Mouse (Mus musculus) CH12.LX (cell line): ENCODE measurements around the gene Defb36. TPM values are rescaled to one million over a fixed set of nuclear protein-coding genes. Genes with fewer than 3 reads are reported as not detected.
A peak's percentile ranks its signal among the peaks of the same experiment; 100 is the strongest.

Source experiments
- DNase-seq: peaks from one replicate; pipeline ENCODE4 v3.0.0-alpha.2; 2013; ENCODE audit errors: extremely low read depth
- H3K27ac ChIP-seq: 2 replicates; pipeline ENCODE4 v1.5.1; 2012; ENCODE audit warnings: low read depth, mild to moderate bottlenecking, control low read depth, moderate library complexity; ENCODE audit not compliant: insufficient read depth
- H3K27me3 ChIP-seq: replicated peaks from 2 replicates; pipeline ENCODE3; 2012; ENCODE audit warnings: inconsistent platforms
- H3K36me3 ChIP-seq, 2 experiments: replicated peaks in 1 of 2; 2 replicates each; pipeline versions ENCODE3 to v1.6.1; 2012; ENCODE audit warnings: inconsistent platforms in 1 of 2, low read length in 1 of 2, mild to moderate bottlenecking in 1 of 2, mixed read lengths in 1 of 2, moderate library complexity in 1 of 2; ENCODE audit not compliant: control insufficient read depth in 1 of 2, insufficient read depth in 1 of 2
- H3K4me1 ChIP-seq, 2 experiments: 2 replicates each; pipeline ENCODE4 v1.6.1; 2012; ENCODE audit warnings: inconsistent platforms in 1 of 2, moderate library complexity in 1 of 2; ENCODE audit not compliant: insufficient read depth in 2 of 2, control insufficient read depth in 1 of 2
- H3K4me2 ChIP-seq: 2 replicates; pipeline ENCODE4 v1.6.1; 2012; ENCODE audit warnings: low read depth, mild to moderate bottlenecking, control low read depth; ENCODE audit not compliant: poor library complexity, insufficient read depth, severe bottlenecking
- H3K4me3 ChIP-seq, 3 experiments: fragments of 150-350 bp in 1 of 3; sonication (generic) in 1 of 3; replicated peaks in 1 of 3; 2 replicates each; pipeline versions ENCODE3 to v1.5.1; 2011 to 2012; ENCODE audit warnings: low read depth in 2 of 3, low read length in 2 of 3, mild to moderate bottlenecking in 2 of 3, moderate library complexity in 2 of 3, control low read depth in 1 of 3, improper control_type of control experiment in 1 of 3, inconsistent platforms in 1 of 3, mixed read lengths in 1 of 3; ENCODE audit not compliant: poor library complexity in 1 of 3
- H3K79me2 ChIP-seq: replicated peaks from 2 replicates; pipeline ENCODE4 v1.6.1; 2012; ENCODE audit warnings: mild to moderate bottlenecking, moderate library complexity; ENCODE audit not compliant: control insufficient read depth, poor library complexity, insufficient read depth, severe bottlenecking; ENCODE audit errors: extremely low read depth
- H3K9ac ChIP-seq: 2 replicates; pipeline ENCODE4 v1.6.1; 2012; ENCODE audit warnings: low read depth, mild to moderate bottlenecking, control low read depth, moderate library complexity; ENCODE audit not compliant: insufficient read depth
- H3K9me3 ChIP-seq: replicated peaks from 2 replicates; pipeline ENCODE3; 2012; ENCODE audit warnings: low read length, inconsistent platforms, mixed read lengths
- CHD1 ChIP-seq: IDR thresholded peaks from 2 replicates; pipeline ENCODE4 v1.6.1; 2012; ENCODE audit warnings: low read depth, low read length, improper control_type of control experiment, inconsistent platforms
- CHD2 ChIP-seq: IDR thresholded peaks from 2 replicates; pipeline ENCODE4 v1.6.1; 2011; ENCODE audit warnings: low read length, improper control_type of control experiment
- CTCF ChIP-seq, 2 experiments: IDR thresholded peaks in 1 of 2; conservative IDR thresholded peaks in 1 of 2; 2 replicates each; pipeline ENCODE4 v1.5.1; 2011 to 2012; ENCODE audit warnings: low read depth in 2 of 2, low read length in 2 of 2, improper control_type of control experiment in 1 of 2, inconsistent platforms in 1 of 2, mild to moderate bottlenecking in 1 of 2, moderate library complexity in 1 of 2
- ELF1 ChIP-seq: IDR thresholded peaks from 2 replicates; pipeline ENCODE4 v1.6.1; 2014; ENCODE audit warnings: low read depth, mild to moderate bottlenecking, inconsistent platforms, low read length, improper control_type of control experiment
- EP300 ChIP-seq: IDR thresholded peaks from 2 replicates; pipeline ENCODE4 v1.6.1; 2011; ENCODE audit warnings: low read length, improper control_type of control experiment
- ETS1 ChIP-seq: conservative IDR thresholded peaks from 2 replicates; pipeline ENCODE4 v1.6.1; 2012; ENCODE audit warnings: low read depth, mild to moderate bottlenecking, inconsistent platforms, low read length, improper control_type of control experiment, moderate library complexity
- IRF4 ChIP-seq: IDR thresholded peaks from 2 replicates; pipeline ENCODE4 v1.6.1; 2014; ENCODE audit warnings: low read depth, mild to moderate bottlenecking, inconsistent platforms, low read length, improper control_type of control experiment
- JUN ChIP-seq: IDR thresholded peaks from 2 replicates; pipeline ENCODE4 v1.6.1; 2011; ENCODE audit warnings: low read depth, mild to moderate bottlenecking, low read length, improper control_type of control experiment, moderate library complexity; ENCODE audit not compliant: insufficient read depth
- KAT2A ChIP-seq: IDR thresholded peaks from 2 replicates; pipeline ENCODE4 v1.6.1; 2012; ENCODE audit warnings: low read length, improper control_type of control experiment, inconsistent platforms; ENCODE audit not compliant: insufficient replicate concordance
- MAFK ChIP-seq: IDR thresholded peaks from 2 replicates; pipeline ENCODE4 v1.6.1; 2011; ENCODE audit warnings: low read length, improper control_type of control experiment; ENCODE audit not compliant: insufficient replicate concordance
- MAX ChIP-seq: IDR thresholded peaks from 2 replicates; pipeline ENCODE4 v1.6.1; 2011; ENCODE audit warnings: low read length, improper control_type of control experiment
- MEF2A ChIP-seq: IDR thresholded peaks from 2 replicates; pipeline ENCODE4 v1.6.1; 2014; ENCODE audit warnings: low read depth, mild to moderate bottlenecking, inconsistent platforms, low read length, improper control_type of control experiment, borderline replicate concordance
- PAX5 ChIP-seq: IDR thresholded peaks from 2 replicates; pipeline ENCODE4 v1.6.1; 2012; ENCODE audit warnings: low read length, inconsistent platforms, mixed read lengths
- POLR2AphosphoS2 ChIP-seq: IDR thresholded peaks from 2 replicates; pipeline ENCODE4 v1.6.1; 2011; ENCODE audit warnings: low read depth, low read length, improper control_type of control experiment
- SMC3 ChIP-seq: IDR thresholded peaks from 2 replicates; pipeline ENCODE4 v1.6.1; 2011; ENCODE audit warnings: low read depth, low read length, improper control_type of control experiment
- UBTF ChIP-seq: IDR thresholded peaks from 2 replicates; pipeline ENCODE4 v1.6.1; 2012; ENCODE audit warnings: low read depth, mild to moderate bottlenecking, inconsistent platforms, low read length, improper control_type of control experiment, moderate library complexity
- USF1 ChIP-seq: IDR thresholded peaks from 2 replicates; pipeline ENCODE4 v1.6.1; 2014; ENCODE audit warnings: low read depth, mild to moderate bottlenecking, inconsistent platforms, low read length, improper control_type of control experiment
- ZKSCAN1 ChIP-seq: IDR thresholded peaks from 2 replicates; pipeline ENCODE4 v1.6.1; 2012; ENCODE audit warnings: low read depth, inconsistent platforms, low read length, improper control_type of control experiment, borderline replicate concordance
- ZNF384 ChIP-seq: IDR thresholded peaks from 2 replicates; pipeline ENCODE4 v1.6.1; 2012; ENCODE audit warnings: low read depth, low read length, improper control_type of control experiment, inconsistent platforms
- dilution Hi-C: fragments of 300-500 bp; cut with MboI; formaldehyde crosslinking; loops from 2 replicates; pipeline ENCODE4 v1.14.3; 2020; ENCODE audit warnings: low sequenced_read_pairs; ENCODE audit not compliant: extremely low pct_unique_long_range_greater_than_20kb, extremely low pct_ligation_motif_present
- in situ Hi-C: fragments of 300-500 bp; cut with MboI; formaldehyde crosslinking; loops from 3 replicates; pipeline ENCODE4 v1.14.3; 2019; ENCODE audit warnings: low sequenced_read_pairs, low pct_ligation_motif_present, low pct_unique_long_range_greater_than_20kb, mixed read lengths
- polyA plus RNA-seq: library from polyadenylated mRNA; unstranded; fragments of >175 nt; gene quantifications from 2 replicates; pipeline ENCODE4 v1.2.1, GENCODE M21; 2012; ENCODE audit warnings: low read depth; ENCODE audit not compliant: insufficient read length
- total RNA-seq, 2 experiments: library from RNA; depleted of rRNA; stranded (reverse); fragments of 300-350 nt in 1 of 2; fragments of >200 nt in 1 of 2; gene quantifications; 2 replicates each; pipeline ENCODE4 v1.2.3; 2012 to 2014

Defb36 gene
- total and polyA plus RNA-seq, 3 experiments = not detected

DNA sequence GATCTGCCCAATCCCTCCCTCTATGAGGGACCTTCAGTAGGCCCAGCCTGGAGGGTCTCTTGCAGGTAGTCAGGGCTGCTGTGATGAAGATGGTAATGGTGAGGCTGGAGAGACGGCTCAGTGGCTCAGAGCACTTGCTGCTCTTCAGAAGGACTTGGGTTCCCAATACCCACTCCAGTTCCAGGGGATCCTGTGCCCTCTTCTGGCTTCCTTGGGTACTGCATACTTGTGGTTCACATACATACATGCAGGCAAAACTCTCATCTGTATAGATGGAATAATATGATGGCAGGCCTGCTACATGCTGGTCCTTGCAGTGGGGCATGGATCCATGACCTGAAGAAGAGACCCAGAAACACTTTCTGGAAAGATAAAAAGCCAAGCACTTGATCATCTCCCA, 4.6 kb downstream of the Defb36 start:
- DNase-seq = no peak
- Histone ChIP-seq H3K36me3 (no peaks in the 10 kb centered on the region), H3K27ac (no peak overlapping the region), H3K9ac (no peak overlapping the region), H3K4me3 (no peak overlapping the region), H3K4me2 (no peak overlapping the region), H3K4me1 (0 out of 4 replicates have a peak, but pooled peaks cover 0 to 2% of the 10 kb centered on the region in 2 experiments), H3K27me3 (peaks cover 12% of the 10 kb centered on the region), H3K79me2 (no peaks in the 10 kb centered on the region), H3K9me3 (peaks cover 4% of the 10 kb centered on the region)
- dilution Hi-C loops (no loop called here), in situ Hi-C loops (no loop called here)
- 0 out of 4 replicates have a peak, but pooled peaks of 1 of the 2 experiments have one; percentile 15 for TF ChIP-seq CTCF (conservative IDR thresholded peaks at IDR 0.05 in 1 of 2, IDR thresholded peaks at IDR 0.05 in 1 of 2; ENCODE audit: low read depth in 2 of 2, low read length in 2 of 2)
- no peak for TF ChIP-seq ZKSCAN1
- no peak for TF ChIP-seq ELF1
- no peak for TF ChIP-seq USF1

DNA sequence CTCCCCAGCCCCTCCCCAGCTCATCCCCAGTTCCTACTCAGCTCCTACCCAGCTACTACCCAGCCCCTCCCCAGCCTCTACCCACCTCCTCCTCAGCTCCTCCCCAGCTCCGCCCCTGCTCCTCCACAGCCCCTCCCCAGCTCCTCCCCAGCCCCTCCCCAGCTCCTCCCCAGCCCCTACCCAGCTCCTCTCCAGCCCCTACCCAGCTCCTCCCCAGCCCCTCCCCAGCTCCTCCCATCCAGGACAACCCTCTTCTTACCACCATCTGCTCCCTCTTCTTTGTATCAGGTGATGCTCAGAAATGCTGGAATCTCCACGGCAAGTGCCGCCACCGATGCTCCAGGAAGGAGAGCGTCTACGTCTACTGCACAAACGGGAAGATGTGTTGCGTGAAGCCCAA, 8.1 kb downstream of the Defb36 start:
- H3K27ac ChIP-seq = no peak overlapping the region
- H3K79me2 ChIP-seq = no peaks in the 10 kb centered on the region
- H3K4me2 ChIP-seq = no peak overlapping the region
- H3K27me3 ChIP-seq = peaks cover 6% of the 10 kb centered on the region
- H3K9ac ChIP-seq = no peak overlapping the region
- no peak overlapping the region for H3K4me3 ChIP-seq
- peaks cover 4% of the 10 kb centered on the region for H3K9me3 ChIP-seq
- peaks cover 3 to 4% of the 10 kb centered on the region in 2 experiments; a peak in 1 of 4 replicates for H3K4me1 ChIP-seq
- dilution Hi-C loops (no loop called here), in situ Hi-C loops (no loop called here)
- no peak for DNase-seq
- TF ChIP-seq EP300 (no peak), PAX5 (no peak), CHD1 (no peak), CTCF (conservative IDR thresholded peaks at IDR 0.05 in 1 of 2, IDR thresholded peaks at IDR 0.05 in 1 of 2; ENCODE audit: low read depth in 2 of 2, low read length in 2 of 2) (no peak), ELF1 (no peak), CHD2 (no peak), MEF2A (no peak), MAFK (no peak), MAX (no peak), JUN (no peak), ZNF384 (no peak), SMC3 (no peak), ETS1 (no peak), KAT2A (no peak), IRF4 (no peak), USF1 (no peak), POLR2AphosphoS2 (no peak), UBTF (no peak), ZKSCAN1 (no peak)
- TF ChIP-seq, all 38 proteins: peak for 0
- no peaks in the 10 kb centered on the region for H3K36me3 ChIP-seq
